Mouse (Mus musculus): Measurements from ENCODE around the gene Unc5a.

Unc5a gene

DNA sequence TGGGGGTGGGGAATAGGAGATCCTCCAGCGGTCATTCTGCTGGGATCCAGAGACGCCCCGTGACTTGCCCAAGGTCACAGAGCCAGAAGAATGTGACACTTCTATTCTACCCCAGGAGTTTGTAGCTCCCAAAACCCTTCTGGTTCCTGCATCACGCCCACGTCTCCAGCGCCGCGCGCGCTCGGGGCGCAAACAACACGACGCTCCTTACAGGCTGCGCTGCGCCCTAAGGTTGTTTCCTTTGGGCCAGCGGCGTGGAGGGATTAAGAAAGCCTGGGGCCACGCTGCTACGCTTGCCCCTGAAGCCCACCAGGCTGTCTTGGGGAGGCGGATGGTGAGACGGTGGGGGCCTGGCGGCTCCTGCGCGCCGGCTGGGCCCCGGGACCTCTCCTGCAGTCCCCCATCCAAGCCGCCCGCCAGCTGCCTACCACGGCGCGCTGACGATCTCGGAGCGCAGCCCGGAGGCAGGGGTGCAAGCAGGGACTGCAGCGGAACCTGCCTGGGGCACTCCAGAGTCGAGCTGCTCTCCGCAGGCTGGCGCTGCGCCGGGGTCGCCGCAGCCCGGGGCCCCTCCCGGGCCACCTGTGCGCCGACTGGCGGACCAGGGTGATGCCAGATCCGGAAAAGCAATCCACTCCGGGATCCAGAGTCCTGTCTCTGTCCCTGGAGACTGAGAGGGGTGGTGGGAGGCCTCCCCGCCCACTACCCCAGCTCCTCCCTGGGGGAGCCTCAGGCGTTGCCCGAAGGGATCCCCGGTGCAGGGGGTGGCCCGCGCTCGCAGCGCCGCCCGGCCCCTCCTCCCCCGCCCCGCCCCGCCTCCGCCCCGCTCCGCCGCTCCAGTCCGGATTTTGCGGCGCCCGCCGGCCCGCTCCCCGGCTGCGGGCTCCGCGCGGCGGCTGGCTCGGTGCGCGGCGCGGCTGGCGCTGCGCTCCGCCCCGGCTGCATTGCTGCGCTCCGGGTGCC, at the start of gene Unc5a:
Gene Unc5a, plus strand, starts transcription at position 881 of the 963 bp plus-strand sequence.
- peak; percentile 17 for DNase-seq

DNA sequence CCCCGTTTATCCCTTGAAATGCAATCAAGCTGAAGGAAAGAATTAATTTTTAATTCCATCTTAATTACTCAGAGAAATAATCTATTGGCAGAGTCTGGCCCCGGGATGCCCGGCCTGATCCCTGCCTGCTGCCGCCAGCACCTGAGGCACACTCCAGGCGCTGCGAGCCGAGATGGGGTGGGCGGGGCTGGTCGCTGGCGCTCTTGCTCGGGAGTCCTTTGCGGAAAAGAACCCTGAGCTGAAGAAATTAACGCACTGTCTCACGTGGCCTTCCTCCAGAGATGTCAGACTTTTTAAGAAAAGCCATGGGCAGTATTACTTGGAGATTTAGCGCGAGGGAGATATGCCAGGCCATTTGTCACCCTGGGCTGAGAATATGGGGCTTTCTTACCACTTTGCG, 37.2 kb upstream of the Unc5a start:
- DNase-seq = no peak

DNA sequence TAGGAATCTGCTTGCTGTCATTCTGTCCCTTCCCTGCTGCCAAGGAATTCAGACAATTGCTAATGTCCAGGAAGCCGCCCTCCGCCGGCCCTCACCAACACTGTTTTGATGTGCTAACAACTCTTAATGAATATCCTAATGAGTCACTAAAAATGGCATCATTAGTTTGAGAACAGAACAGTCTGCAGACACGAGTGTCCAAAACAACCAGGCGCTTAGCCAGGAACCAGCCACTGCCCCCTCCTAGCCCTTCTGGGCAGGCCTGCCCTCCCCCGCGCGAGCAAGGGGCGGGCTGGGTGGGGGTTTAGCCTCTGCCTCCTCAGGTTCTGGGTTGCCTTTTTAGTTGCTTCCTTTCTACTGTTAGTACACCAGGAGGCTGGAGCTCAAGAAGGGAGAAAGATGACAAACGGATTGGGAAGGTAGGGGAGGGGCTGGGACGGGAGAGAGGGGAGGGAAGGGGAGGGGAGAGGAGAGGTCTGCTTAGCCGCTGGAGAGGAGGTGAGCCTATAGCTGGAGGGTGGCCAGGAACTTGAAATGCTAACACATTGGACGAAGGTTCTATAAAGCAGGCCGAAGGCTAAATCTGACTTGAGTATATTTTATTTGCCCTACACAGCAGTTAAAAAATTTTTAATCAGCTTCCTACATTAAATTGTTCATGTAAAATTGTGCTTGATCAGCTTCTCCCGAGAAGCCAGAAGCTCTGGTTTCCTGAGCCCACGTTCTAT, 36.2 kb upstream of the Unc5a start:
- DNase-seq = no peak

DNA sequence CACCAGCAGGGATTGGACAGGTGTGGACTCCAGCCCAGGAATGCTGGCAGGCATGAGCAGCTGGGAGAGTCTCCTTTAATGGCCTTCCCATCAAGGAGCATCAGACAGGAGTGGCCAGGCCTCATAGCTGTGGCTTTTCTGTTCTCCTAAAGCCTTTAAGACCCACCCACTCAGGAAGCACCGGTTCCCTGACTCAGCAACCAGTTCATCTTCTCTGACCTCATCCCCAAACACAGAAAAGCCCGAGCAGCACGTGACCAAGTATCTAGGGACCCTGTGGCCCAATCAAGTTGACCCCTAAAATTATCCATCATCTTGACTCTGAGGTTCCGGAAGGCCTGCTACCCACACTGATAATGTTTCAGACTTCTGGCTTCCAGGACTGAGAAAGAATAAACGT, 32.6 kb upstream of the Unc5a start:
- no peak for DNase-seq

DNA sequence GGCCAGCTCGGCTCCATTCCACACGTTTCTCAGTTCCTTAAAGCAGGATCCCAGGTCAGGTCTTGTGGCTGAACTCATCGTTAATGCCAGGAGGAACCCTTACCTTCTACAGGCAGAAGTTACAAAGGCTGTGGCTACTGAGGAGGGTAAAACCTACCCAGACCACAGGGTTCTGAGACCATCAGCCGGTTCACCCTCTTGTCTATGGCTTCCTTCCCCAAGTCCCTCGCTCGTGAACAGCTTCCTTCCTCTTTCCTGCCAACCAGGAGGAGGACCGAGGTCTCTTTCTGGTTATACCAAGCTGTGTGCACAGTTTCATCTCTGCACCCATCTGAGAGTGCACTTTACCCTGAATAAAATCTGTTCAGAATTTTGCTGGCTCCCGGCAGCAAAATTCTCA, 30.3 kb upstream of the Unc5a start:
- DNase-seq = no peak

DNA sequence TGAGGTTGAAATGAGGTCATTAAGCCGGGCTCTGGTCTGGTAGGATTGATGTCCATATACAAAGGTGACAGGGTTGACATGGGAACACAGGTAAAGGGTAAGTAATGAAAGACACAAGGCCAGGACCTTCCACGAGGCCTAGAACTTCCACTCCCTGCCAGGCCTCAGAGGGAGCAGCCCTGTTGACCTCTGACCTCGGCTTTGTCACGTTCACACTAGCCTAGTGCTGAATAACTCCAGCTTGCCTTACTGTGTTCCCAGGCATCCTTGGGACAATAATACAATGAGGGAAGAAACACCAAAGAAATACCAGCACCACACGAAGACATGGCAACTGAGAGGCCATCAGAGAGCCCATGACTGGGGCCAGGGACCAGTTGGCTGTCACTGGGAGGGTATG, 29.5 kb upstream of the Unc5a start:
- DNase-seq = no peak

DNA sequence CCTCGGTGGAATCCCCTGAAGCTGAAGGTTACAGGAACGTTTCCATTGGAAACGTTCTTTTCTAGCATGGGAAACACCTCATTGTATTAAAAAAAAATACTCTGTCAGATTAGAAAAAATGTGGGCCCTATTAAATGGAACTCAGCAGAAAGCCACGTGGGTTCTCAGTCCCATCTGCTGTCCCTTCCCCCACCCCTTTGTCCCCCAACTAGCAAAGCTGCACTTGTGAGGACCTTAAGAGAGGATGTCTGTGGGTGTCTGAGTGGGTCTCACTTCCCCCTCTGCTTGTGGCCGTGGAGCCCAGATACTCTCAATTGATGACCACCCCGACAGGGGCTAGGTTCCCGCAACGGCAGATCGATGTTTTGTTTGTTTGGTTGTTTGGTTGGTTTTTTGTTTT, 27.5 kb upstream of the Unc5a start:
- no peak for DNase-seq

DNA sequence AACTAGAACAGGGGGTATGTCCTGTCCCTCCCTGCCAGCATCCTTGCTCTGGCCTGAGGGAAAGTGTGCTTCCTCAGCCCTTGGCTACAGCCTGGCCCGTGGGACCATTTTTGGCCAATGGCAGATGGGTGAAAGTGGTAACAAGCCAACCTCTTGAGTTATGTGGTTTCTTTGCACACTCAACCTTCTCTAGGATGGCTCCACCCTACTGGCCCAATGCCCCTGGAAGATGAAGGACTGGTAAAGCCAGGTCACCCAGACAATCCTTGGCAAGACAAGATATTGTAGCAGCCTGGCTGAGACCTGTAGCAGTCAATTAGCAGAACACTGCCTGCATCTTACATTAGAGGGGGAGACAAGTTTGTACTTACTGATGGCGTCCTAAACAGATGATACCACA, 25.5 kb upstream of the Unc5a start:
- no peak for DNase-seq

DNA sequence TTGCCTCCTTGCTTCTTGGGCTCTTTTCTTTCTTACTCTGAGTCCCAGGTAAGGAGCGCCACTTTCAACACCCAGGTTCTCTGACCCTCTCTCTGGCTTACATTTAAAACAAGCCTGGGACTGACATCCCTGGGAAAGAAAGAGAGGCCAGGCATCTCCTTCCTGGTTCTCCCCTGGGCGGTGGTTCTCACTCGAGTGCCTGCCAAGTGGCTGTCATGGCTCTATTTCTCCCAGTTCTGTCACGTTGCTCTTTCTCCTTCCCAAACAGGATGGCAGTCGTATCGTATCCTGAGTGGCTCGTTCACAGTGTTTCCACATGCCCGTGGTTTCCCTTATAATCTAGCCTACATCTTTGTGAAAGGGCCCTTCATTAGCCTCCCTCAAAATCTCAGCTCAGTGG, 23.7 kb upstream of the Unc5a start:
- no peak for DNase-seq

DNA sequence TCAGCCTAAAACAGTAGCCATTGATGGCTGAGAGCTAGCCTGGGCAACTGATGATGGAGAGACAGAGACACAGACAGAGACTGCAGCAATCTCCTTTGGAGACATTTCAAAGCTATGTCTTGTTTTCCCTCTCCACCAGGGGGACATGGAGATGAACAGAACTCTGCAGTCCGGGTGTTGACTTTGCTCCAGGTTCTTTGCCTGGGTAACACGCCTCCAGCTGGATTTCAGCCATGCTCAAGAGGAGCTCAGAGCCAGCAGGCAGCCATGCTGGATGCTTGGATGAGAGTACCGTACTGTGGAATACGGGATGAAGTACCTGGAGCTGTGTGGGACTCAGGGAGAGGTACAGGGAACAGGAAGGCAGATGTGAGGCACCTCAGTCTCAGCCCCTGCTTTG, 22.6 kb upstream of the Unc5a start:
- DNase-seq = no peak

DNA sequence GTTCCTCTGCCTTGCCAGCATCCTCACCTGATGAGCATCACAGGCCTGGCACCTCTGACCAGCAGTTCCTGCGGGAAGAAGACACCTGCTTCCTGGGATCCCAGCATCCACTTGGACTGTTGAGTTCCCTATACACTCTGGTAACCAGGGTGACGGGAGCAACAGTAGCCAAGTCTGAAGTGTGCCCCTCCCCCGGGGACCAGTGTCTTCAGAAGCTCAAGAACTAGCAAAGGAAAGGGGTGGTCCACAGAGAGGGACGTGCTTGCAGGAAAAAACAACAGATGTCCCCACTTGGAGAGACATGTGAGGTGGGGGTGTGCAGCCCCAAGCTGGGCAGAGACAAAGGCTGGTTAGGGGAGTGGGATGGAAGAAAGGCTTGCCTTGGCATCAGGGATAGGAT, 19.1 kb upstream of the Unc5a start:
- DNase-seq = no peak

DNA sequence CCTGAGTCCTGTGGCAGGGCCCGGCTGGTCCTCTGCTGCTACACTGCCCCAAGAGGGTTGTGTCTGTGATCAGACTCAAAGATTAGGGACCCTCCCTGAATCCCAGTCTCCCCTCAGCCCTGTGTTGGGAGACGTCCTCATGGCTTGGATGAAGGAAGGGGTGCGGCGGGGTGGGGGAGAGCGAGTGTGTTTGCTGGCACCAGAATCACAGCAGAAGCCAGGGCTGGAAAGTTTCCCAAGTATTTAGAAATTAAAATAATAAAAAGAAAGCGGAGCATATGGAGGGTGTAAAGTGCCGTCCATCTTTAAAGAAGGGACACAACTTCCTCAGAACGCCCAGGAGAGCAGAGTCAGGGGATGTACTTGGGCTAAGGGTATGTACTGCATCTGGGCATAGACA, 14.3 kb upstream of the Unc5a start:
- no peak for DNase-seq

DNA sequence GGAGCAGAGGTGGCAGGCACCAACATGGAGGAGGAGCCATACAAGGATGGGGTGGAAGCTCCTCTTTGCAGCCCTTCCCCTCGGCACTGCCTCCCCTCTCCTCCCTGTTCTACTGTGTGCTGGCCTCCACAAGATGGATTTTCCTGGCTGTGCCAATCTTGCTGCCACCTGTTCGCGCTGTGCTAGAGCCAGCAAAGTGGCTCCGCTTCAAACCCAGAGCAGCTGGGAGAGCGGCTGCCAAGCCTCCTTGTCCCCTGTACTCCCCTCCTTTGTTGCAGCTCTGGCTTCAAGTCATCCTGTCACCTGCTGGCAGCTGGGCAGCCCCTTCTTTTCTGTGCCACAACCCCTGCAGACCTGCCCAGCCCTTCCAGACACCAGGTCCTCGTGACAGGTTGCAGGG, 13.0 kb upstream of the Unc5a start:
- DNase-seq = no peak

DNA sequence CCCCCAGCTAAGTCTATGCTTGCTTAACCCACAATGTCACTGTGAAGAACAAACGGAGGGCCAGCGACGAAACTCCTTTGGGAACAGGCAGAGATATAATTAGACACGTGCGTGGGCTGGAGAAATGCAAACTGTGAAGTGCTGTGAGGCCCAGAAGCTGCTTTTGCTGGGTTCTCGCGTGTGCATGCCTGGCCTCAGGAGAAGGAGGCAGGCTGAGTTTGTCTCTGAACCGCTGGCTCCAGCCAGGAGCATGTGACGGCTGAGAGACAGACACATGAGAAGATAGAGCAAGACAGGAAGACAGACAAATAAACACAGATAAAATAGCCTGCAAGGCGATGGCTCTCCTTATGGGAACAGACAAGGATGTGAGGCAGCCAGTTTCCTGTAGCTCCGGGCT, 11.3 kb upstream of the Unc5a start:
- no peak for DNase-seq

DNA sequence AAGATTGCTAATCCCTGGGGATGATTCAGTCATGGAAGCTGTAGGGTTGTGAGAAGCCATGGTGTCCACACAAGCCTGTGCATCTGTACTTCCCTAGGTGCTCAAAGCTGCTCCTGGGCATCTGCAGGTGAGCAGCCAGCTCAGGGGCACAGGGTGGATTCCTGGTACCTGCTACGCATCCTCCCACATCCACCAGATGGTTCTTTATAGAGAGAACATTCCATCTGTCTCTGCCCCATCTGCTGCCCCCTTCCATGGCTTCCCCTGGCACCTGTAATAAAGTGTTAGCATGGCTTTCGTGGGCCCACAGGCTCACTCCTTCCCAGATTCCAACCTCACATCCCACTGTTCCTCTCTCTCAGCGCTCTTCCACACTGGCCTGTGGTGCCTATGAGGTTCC, 10.7 kb upstream of the Unc5a start:
- DNase-seq = no peak

DNA sequence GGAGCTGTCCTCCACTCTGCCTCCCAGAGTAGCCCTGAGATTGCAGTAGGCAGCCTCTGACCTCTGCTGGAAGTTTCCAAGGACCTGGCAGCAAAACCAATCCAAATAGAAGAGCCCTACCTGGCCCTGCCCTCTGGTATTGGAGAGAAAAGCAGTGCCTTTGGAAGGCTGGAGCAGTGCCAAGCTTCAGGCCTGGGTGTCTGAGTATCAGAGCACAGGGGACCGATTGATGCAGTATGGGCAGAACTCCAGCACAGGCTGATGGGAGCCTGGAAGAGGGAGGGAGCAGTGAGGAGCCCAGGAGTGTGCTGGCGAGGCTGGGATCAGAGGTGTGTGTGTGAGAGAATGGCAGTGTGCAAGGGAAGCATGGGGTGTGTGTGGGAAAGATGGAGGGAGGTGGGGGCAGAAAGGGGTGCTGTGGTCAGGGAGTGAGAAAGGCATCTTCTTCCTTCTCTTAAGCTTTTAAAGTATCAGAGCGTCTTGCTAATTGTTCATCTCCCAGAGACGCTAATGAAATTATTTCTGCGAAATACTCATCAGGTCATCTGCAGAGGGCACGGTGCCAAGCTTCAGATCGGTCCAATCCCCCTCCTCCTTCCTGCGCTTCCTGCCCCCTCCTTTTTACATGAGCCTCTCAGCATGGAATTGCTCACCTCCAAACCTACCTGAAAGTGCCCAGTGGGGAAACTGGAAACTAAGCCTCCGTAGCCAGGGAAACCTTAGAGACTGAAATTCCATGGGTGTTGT, 4.6 kb upstream of the Unc5a start:
- no peak for DNase-seq

DNA sequence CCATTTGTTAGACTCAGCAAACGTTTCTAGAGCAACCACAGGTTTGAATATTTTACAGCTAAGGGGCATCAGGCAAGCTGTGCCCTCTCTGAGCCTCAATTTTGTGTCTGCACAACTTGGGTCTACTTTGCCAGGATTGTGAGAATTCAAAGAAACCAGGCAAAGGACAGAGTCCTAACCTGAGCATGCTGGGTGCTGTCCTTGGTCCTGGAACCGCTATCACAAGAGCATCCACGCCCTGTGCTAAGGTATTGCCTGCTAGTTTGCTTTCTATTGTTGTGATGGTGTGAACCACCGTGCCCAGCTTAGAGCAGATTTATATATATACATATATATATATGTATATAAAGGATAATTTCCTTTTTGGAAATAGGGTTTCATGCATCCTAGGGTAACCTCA, 3.9 kb upstream of the Unc5a start:
- peak; percentile 38 for DNase-seq

DNA sequence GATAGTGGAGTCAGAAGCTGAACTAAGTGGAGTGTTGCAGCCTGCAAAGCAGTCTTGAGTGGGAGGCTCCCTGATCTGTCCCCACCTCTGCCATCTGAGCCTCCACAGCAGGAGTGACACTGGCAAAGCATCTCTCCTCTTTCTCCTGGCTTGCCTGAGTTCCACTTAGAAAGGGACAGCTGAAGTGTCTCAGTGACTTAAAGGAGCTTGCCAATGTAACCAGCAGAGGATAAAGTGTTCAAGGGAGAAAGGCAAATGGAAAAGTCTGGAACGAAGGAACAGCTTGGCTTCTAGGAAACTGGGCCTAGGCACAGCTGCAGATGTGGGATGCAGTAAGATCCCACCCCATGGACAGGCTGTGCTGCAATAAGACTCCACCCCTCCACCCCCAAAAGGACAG, 2.8 kb upstream of the Unc5a start:
- DNase-seq = no peak

DNA sequence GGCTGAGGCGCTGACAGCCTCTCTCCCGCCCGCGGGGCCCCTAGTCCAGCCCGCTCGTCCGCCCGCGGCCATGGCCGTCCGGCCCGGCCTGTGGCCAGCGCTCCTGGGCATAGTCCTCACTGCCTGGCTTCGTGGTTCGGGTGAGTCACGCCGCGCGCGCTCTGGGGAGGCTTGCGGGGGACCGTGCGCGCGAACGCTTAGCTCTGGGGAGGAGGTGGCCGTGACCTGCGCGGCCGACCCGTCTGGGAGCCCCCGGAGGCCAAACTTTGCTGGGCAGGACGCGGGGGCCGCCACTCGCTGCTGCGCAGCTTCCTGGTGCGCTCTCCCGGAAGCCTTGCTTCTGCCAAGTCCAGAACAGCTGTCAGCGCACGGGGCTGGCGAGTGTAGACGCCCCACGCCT, 381 bp downstream of the Unc5a start:
- peak; percentile 9 for DNase-seq

DNA sequence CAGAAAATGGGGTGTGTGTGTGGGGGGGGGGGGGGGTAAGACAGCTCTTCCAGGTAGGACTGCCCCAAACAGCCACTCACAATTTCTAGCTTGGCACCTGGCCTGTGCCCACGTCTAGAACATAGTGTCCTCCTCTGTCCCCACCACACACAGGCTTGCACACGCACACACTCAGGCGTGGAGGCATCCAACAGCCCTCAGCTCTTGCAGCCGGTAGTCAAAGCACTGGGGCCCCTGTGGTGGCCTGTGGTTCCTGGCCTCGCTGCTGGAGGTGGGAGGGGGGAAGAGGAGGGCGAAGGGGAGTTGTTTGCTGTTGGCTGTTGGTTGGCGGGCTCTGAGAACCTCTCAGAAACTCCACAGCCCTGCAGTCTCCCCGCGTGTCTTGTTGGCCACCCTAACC, 920 bp downstream of the Unc5a start:
- no peak for DNase-seq

DNA sequence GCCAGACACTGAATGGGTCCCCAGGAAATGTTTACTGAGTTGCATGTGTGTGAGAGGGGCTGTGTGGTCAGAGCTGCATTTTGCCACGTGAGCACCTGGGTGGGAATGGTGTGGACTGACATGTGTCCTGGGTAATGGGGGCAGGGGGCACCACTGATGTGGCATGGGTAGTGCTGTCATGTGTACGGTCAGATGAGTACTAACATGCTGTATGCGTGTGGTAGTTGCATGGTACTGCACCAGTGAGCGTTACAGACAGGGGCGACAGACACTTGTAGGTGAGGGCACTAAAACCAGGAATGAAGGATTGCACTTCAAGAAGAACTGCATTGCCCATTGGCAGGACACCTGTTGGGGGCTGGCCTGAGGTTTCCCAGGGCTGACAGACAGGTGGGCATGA, 2.0 kb downstream of the Unc5a start:
- no peak for DNase-seq

DNA sequence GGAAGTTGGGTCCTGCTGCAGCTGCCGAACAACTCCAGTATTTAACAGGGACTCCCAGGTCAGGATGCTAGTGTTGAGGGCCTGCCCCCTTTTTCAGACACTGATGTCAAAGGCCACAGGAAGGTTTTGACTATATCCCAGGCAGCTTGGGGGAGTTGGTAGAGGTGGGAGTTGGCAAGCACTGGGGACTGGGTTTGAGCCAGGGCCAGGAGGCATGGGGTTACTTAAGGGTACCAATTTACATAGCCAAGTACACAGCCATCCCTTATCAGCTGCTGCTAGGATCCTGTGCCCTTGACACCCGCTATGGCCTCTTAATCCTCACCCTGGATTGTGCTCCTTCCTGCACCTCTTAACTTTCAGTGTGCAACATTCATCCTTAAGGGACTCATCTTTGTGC, 5.5 kb downstream of the Unc5a start:
- no peak for DNase-seq

DNA sequence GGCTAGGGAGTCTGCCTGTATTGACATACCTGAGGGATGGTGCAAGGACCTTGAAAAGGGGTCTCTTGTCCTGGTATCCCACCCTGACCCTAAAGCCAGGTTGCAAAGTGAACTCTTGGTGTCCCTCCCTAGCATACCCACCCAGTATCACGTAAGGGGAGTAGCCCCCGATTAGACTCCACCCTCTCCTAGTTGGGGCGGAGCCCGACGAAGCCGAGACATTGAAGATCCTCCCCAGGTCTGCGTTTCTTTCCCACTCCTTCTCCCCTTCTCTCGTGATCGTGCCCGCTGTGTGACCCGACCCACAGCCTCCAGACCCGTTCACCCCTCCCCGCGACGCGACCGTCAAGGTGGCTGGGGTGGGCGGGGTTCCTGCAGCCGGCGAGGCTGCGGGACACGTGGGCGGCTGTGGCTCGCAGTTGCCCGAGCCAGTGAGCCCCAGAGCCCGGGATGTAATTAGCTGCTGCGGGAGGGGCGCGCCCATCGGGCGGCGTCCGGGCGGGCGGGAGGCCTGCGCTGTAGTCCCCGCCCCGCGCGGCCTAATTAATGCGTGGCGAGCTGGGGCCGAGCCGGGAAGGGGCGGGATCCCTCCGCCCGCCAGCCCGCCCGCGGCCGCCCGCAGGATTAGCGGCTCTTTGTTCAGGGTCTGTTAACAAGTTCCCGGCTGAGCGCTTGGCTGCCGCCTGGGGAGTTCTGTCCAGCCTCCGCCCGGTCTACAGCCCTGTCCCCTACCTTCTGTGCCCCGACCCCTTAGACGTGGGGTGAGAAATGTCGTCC, 6.7 kb downstream of the Unc5a start:
- peak; percentile 32 for DNase-seq

All from kidney, adult 18-20 months (tissue).